8 mouse cellular contexts compared by ENCODE assay signal in the genomic region with DNA sequence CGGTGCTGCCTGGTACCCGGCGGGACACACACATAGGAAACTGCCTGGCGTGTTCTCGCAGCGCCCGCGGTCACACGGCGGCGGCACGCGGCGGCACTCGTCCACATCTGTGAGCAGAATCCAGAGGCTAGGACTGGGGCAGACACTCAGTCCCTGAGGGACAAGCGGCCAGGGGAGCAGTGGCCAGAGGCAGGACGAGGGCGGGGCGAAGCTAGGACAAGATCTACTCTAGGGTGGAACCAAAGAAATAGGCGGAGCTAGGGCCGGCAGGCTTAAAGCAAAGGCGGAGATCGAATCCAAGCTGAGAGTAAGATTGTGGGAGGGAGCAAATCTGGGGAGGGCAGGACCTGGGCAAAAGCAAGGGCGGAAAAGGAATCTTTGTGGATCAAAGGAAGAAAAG. TPM values are rescaled to one million over a fixed set of nuclear protein-coding genes. Genes with fewer than 3 reads are reported as not detected.
DNase-seq lines count a peak whose midpoint lies in the region; ATAC-seq and TF ChIP-seq lines count a peak whose summit lies in the region.

No protein-coding gene starts in this region.

- 3% methylated on average over 24 of the region's 24 CpGs for WGBS in kidney, adult 2 months
- 5% methylated on average over 24 of the region's 24 CpGs for WGBS in lung, embryonic 15.5 days

- no peaks in the 10 kb centered on the region for H3K36me3 ChIP-seq in kidney, adult 2 months (ENCODE audit: control insufficient read depth, insufficient read depth, low read length)
- peaks cover 19% of the 10 kb centered on the region; the same call in 1 of the 2 replicates for H3K36me3 ChIP-seq in lung, embryonic 15.5 days

- TF ChIP-seq POLR2A in kidney, adult 2 months (IDR thresholded peaks at IDR 0.05; ENCODE audit: low read depth, low read length): no peak

- H3K9ac ChIP-seq in lung, embryonic 15.5 days: peak overlapping the region; percentile 17; the same call in 1 of the 2 replicates

- H3K4me1 ChIP-seq in kidney, adult 2 months (ENCODE audit: control insufficient read depth, insufficient read depth, low read length): no peaks in the 10 kb centered on the region
- H3K4me1 ChIP-seq in lung, embryonic 15.5 days: peaks cover 38% of the 10 kb centered on the region

- no peaks in the 10 kb centered on the region for H3K9me3 ChIP-seq in lung, embryonic 15.5 days

- DNase-seq in adrenal gland, adult 2 months: peak; percentile 87
- peak; percentile 79 for DNase-seq in embryo, embryonic 11 days
- peak; percentile 90 to 91 for DNase-seq in heart, adult 9 months (ENCODE audit: low spot score in 2 of 2)
- DNase-seq in kidney, adult 2 months: peak; percentile 92
- peak; percentile 70 for DNase-seq in retina, postnatal 1 day
- no peak for DNase-seq in spleen, postnatal 36 days (ENCODE audit: low spot score in 2 of 2)
- DNase-seq in frontal cortex, postnatal 10 days (ENCODE audit: low spot score in 2 of 2): no peak

- peak overlapping the region; percentile 12; the same call in 1 of the 2 replicates for H3K27ac ChIP-seq in kidney, adult 2 months (ENCODE audit: insufficient read depth, low read depth, low read length)
- H3K27ac ChIP-seq in lung, embryonic 15.5 days: peak overlapping the region; percentile 20; the same call in 1 of the 2 replicates

- H3K27me3 ChIP-seq in kidney, adult 2 months (replicated peaks; ENCODE audit: control insufficient read depth, insufficient read depth, low read length): no peaks in the 10 kb centered on the region
- H3K27me3 ChIP-seq in lung, embryonic 15.5 days: peaks cover 25% of the 10 kb centered on the region

- ATAC-seq in lung, embryonic 15.5 days (ENCODE audit: borderline replicate concordance, extremely low read depth, low FRiP score, low TSS enrichment): peak; percentile 72

- peak overlapping the region; percentile 49 for H3K4me2 ChIP-seq in lung, embryonic 15.5 days

- no peak for TF ChIP-seq CTCF in kidney, adult 2 months (conservative IDR thresholded peaks at IDR 0.05; ENCODE audit: insufficient read depth, insufficient read length, low read depth, low read length)

- H3K4me3 ChIP-seq in kidney, adult 2 months (ENCODE audit: insufficient read depth, low read depth, low read length): peak overlapping the region; percentile 13; the same call in 1 of the 2 replicates
- peak overlapping the region; percentile 30 for H3K4me3 ChIP-seq in lung, embryonic 15.5 days

RNA-seq across cellular contexts. Expression of a gene that starts 11.8 kb away (rescaled TPM):
- total RNA-seq in adrenal gland, adult 2 months (2021): 10 to 100 TPM; 70.3 to 94.7 TPM
- 253 and 263 TPM in 2 replicates for polyA plus RNA-seq in adrenal gland, adult 2 months (2012; rRNA removed)
- polyA plus RNA-seq in kidney, adult 2 months (2012; rRNA removed): 76.9 and 84.7 TPM in 2 replicates
- 96.2 and 102 TPM in 2 replicates for polyA plus RNA-seq in lung, embryonic 15.5 days (2015; fragmentation: Nextera tagmentation; extraction: Ambion mirVana)

RNA-seq across cellular contexts. Expression of a gene that starts 30.1 kb away (rescaled TPM):
- 10 to 100 TPM; 11.3 to 22.5 TPM for total RNA-seq in adrenal gland, adult 2 months (2021)
- 60.8 and 74.5 TPM in 2 replicates for polyA plus RNA-seq in adrenal gland, adult 2 months (2012; rRNA removed)
- 39.2 and 45.5 TPM in 2 replicates for polyA plus RNA-seq in kidney, adult 2 months (2012; rRNA removed)
- polyA plus RNA-seq in lung, embryonic 15.5 days (2015; fragmentation: Nextera tagmentation; extraction: Ambion mirVana): 48.3 and 51.4 TPM in 2 replicates

RNA-seq across cellular contexts. Expression of a gene that starts 31.5 kb away (rescaled TPM):
- 1 to 10 TPM in 1 of 2 experiments, not detected in 1; 6.3 TPM for total RNA-seq in adrenal gland, adult 2 months (2021)
- polyA plus RNA-seq in adrenal gland, adult 2 months (2012; rRNA removed): 0.28 TPM in 2 replicates
- polyA plus RNA-seq in kidney, adult 2 months (2012; rRNA removed): 0.39 TPM in 1 of 2 replicates, not detected in the other
- 0.79 and 1.3 TPM in 2 replicates for polyA plus RNA-seq in lung, embryonic 15.5 days (2015; fragmentation: Nextera tagmentation; extraction: Ambion mirVana)

Comparison
In these comparisons a context has a peak if more than half of its experiments do, and no peak if none do; other contexts are left out.
1. DNase-seq: peak in adrenal gland, adult 2 months (single experiment), embryo, embryonic 11 days (single experiment), heart, adult 9 months (2 of 2), kidney, adult 2 months (single experiment) and retina, postnatal 1 day (single experiment); none in spleen, postnatal 36 days (0 of 2) and frontal cortex, postnatal 10 days (0 of 2).